Mouse (Mus musculus) bone marrow macrophage, adult 2 months (primary cell): ENCODE results near the gene Opn4.

Experiments
- CTCF ChIP-seq: IDR thresholded peaks from 2 replicates; pipeline ENCODE4 v1.5.1; 2012; ENCODE audit warnings: low read depth, mild to moderate bottlenecking, low read length, moderate library complexity
- POLR2A ChIP-seq: IDR thresholded peaks from 2 replicates; pipeline ENCODE4 v1.6.1; 2012; ENCODE audit warnings: mild to moderate bottlenecking, low read depth, low read length, borderline replicate concordance

- TF ChIP-seq CTCF (peak; percentile 14; the same call in 1 of the 2 replicates), POLR2A (no peak)
Measured at GRCm38 (mm10) chr14:34612222-34612621, 12.3 kb upstream of the Opn4 start.
